Mouse (Mus musculus) activated CD4-positive, CD25-positive, alpha-beta regulatory T cell, adult 9 weeks (primary cell): Measurements from ENCODE around the gene Zfand4. TPM values are rescaled to one million over a fixed set of nuclear protein-coding genes. Genes with fewer than 3 reads are reported as not detected.

Experiments
- polyA plus RNA-seq: library from polyadenylated mRNA; unstranded; fragments of 100-300 nt; shearing (Covaris generic); gene quantifications from one replicate; pipeline ENCODE4 v1.2.1, GENCODE M21; 2017

The Zfand4 gene
- polyA plus RNA-seq = 1.3 TPM

GRCm38 (mm10) chr6:116264018-116264651, at the start of gene Zfand4:
Gene Zfand4, plus strand, starts transcription at chr6:116264222.

GRCm38 (mm10) chr6:116337835-116338501, 73.9 kb downstream of the Zfand4 start, which contains the start of gene March8:
Gene March8, plus strand, starts transcription at chr6:116338024.

Other genes with a start within 250 kb of the Zfand4 start
- gene Tmcc1, start 70.7 kb upstream of the Zfand4 start, polyA plus RNA-seq = 10.6 TPM
- gene Washc2, start 56.2 kb upstream of the Zfand4 start, polyA plus RNA-seq = 95.7 TPM
- 0.20 TPM for gene March8, start 73.8 kb downstream of the Zfand4 start, polyA plus RNA-seq
- not detected for gene Alox5, start 197.0 kb downstream of the Zfand4 start, polyA plus RNA-seq
- gene Olfr211, start 224.9 kb downstream of the Zfand4 start, polyA plus RNA-seq = not detected
- gene Olfr212, start 242.3 kb downstream of the Zfand4 start, polyA plus RNA-seq = not detected